In the genomic region with DNA sequence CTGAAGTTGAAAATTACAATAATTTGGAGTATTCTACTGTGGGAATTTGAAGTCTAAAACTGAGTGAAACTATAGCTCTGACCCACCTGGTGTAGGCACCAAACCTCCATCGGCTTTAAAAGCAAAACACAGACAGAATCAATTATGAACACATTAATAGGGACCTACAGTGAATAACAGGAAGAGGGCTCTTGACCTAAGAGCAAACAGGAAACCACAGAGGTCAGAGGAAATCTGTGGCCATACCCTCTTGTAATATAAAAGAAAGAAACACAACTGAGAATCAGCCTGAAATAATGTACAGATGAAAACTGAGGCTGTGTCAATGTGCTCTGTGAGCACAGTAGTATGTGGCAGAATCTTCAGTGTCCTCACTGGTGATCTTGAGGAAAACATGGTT, we compare ENCODE assay signal across 23 mouse cellular contexts.
DNase-seq lines count a peak whose midpoint lies in the region; ATAC-seq and TF ChIP-seq lines count a peak whose summit lies in the region.
"Had no signal": no experiment of that assay in that cellular context is flagged by ENCODE, and none has a peak within 500 bp of the region (broad histone marks: within the 10 kb centered on the region; RNA-seq: fewer than 3 reads in every experiment).

No protein-coding gene starts in this region.

- no peak overlapping the region for H3K9ac ChIP-seq in forebrain, embryonic 15.5 days (replicated peaks)
- H3K9ac ChIP-seq: hindbrain, embryonic 15.5 days; limb, embryonic 12.5 days; midbrain, embryonic 15.5 days had no signal

- no peak for TF ChIP-seq CTCF in bone marrow, adult 2 months (IDR thresholded peaks at IDR 0.05; ENCODE audit: control insufficient read depth, insufficient read depth, low read length)

- peaks cover 3% of the 10 kb centered on the region; the same call in 1 of the 2 replicates for H3K4me1 ChIP-seq in bone marrow, adult 2 months (ENCODE audit: control insufficient read depth, insufficient read depth, low read length)
- no peaks in the 10 kb centered on the region for H3K4me1 ChIP-seq in forebrain, embryonic 15.5 days
- H3K4me1 ChIP-seq: forebrain, embryonic 10.5 days; heart, embryonic 10.5 days; hindbrain, embryonic 15.5 days; limb, embryonic 12.5 days; midbrain, embryonic 15.5 days had no signal

- H3K27ac ChIP-seq in bone marrow, adult 2 months (ENCODE audit: control insufficient read depth, insufficient read depth, low read depth, low read length, poor library complexity) = peak overlapping the region; percentile 78
- no peak overlapping the region for H3K27ac ChIP-seq in forebrain, embryonic 15.5 days (replicated peaks)
- H3K27ac ChIP-seq: forebrain, embryonic 10.5 days; heart, embryonic 10.5 days; hindbrain, embryonic 15.5 days; limb, embryonic 12.5 days; midbrain, embryonic 15.5 days had no signal

- TF ChIP-seq POLR2A in bone marrow, adult 2 months (IDR thresholded peaks at IDR 0.05; ENCODE audit: borderline replicate concordance, control insufficient read depth, low read depth, low read length) = no peak

- no peak overlapping the region for H3K4me3 ChIP-seq in bone marrow, adult 2 months (replicated peaks; ENCODE audit: control insufficient read depth, low read depth, low read length)
- no peak overlapping the region for H3K4me3 ChIP-seq in forebrain, embryonic 15.5 days
- H3K4me3 ChIP-seq: forebrain, embryonic 10.5 days; heart, embryonic 10.5 days; hindbrain, embryonic 15.5 days; limb, embryonic 12.5 days; midbrain, embryonic 15.5 days; myocyte had no signal

- no peaks in the 10 kb centered on the region for H3K27me3 ChIP-seq in forebrain, embryonic 15.5 days
- H3K27me3 ChIP-seq: hindbrain, embryonic 15.5 days; limb, embryonic 12.5 days; midbrain, embryonic 15.5 days had no signal

- ATAC-seq in inflammation-experienced regulatory T-cells, adult 6 months = peak; percentile 71
- ATAC-seq in neutrophil, adult 5-6 weeks (ENCODE audit: extremely low read depth, insufficient number of reproducible peaks, low FRiP score, poor library complexity, severe bottlenecking) = 0 out of 2 replicates have a peak, but pooled peaks have one; percentile 39
- no peak for ATAC-seq in forebrain, embryonic 15.5 days (replicated peaks)
- ATAC-seq in cerebellum, adult (ENCODE audit: insufficient number of reproducible peaks, low FRiP score, low TSS enrichment) = no peak
- ATAC-seq: intestine, embryonic 16.5 days; midbrain, embryonic 15.5 days had no signal

- no peaks in the 10 kb centered on the region for H3K36me3 ChIP-seq in forebrain, embryonic 15.5 days
- H3K36me3 ChIP-seq: forebrain, embryonic 10.5 days; heart, embryonic 10.5 days; hindbrain, embryonic 15.5 days; limb, embryonic 12.5 days; midbrain, embryonic 15.5 days had no signal

- DNase-seq in CD4-positive, CD25-positive, alpha-beta regulatory T cell, adult 2 months (ENCODE audit: low read depth, low spot score) = peak; percentile 42
- no peak for DNase-seq in right cerebral cortex, adult 2 months (ENCODE audit: low spot score in 2 of 2)
- DNase-seq: adrenal gland, adult 8-10 months; cerebellum, adult 9-10 months; gastrocnemius, postnatal 36 days; heart, postnatal 4 days; kidney, postnatal 36 days; lung, adult 18-20 months; lung, postnatal 14 days; right cerebral cortex, postnatal 14 days had no signal

- H3K9me3 ChIP-seq in forebrain, embryonic 15.5 days = peaks cover 24% of the 10 kb centered on the region

- 5% methylated on average over 1 of the region's 1 CpGs for WGBS in bone marrow, adult 2 months
- WGBS in forebrain, embryonic 15.5 days = 60% methylated on average over 1 of the region's 1 CpGs

- H3K4me2 ChIP-seq in forebrain, embryonic 15.5 days (replicated peaks) = no peak overlapping the region
- H3K4me2 ChIP-seq: hindbrain, embryonic 15.5 days; limb, embryonic 12.5 days; liver, embryonic 11.5 days; midbrain, embryonic 15.5 days had no signal

Comparison
In these comparisons a context has a peak if more than half of its experiments do, and no peak if none do; other contexts are left out.
1. ATAC-seq: peak in inflammation-experienced regulatory T-cells, adult 6 months (single experiment) and neutrophil, adult 5-6 weeks (single experiment); none in forebrain, embryonic 15.5 days (single experiment) and cerebellum, adult (single experiment).